Mouse (Mus musculus) midbrain, embryonic 10.5 days (tissue): ENCODE results near the gene Wdr18. TPM values are rescaled to one million over a fixed set of nuclear protein-coding genes. Genes with fewer than 3 reads are reported as not detected.
A peak's percentile ranks its signal among the peaks of the same experiment; 100 is the strongest.

Experiments
- DNase-seq: peaks from one replicate; pipeline ENCODE4 v3.0.0-alpha.2; 2017; ENCODE audit warnings: low spot score
- H3K27ac ChIP-seq: fragments of 300-500 bp; sonication (generic); replicated peaks from 2 replicates; pipeline ENCODE4 v1.5.1; 2016; ENCODE audit warnings: mild to moderate bottlenecking
- H3K27me3 ChIP-seq: fragments of 300-500 bp; sonication (generic); 2 replicates; pipeline ENCODE4 v1.6.1; 2016; ENCODE audit warnings: low read depth, mild to moderate bottlenecking; ENCODE audit not compliant: poor library complexity, severe bottlenecking
- H3K36me3 ChIP-seq: fragments of 300-500 bp; sonication (generic); 2 replicates; pipeline ENCODE4 v1.6.1; 2016; ENCODE audit warnings: mild to moderate bottlenecking, moderate library complexity
- H3K4me1 ChIP-seq: fragments of 300-500 bp; sonication (generic); 2 replicates; pipeline ENCODE4 v1.6.1; 2016
- H3K4me3 ChIP-seq: fragments of 300-500 bp; sonication (generic); 2 replicates; pipeline ENCODE4 v1.5.1; 2016; ENCODE audit warnings: mild to moderate bottlenecking, moderate library complexity
- H3K9me3 ChIP-seq: fragments of 300-500 bp; sonication (generic); replicated peaks from 2 replicates; pipeline ENCODE4 v1.6.1; 2016; ENCODE audit warnings: mild to moderate bottlenecking
- WGBS: fragments of 180-500 bp; shearing (Covaris S2); methylation state at CpG from one replicate; pipeline ENCODE4 v1.1.7; 2016; 5-methylcytosine and 5-hydroxymethylcytosine counted together
- polyA plus RNA-seq: library from polyadenylated mRNA; unstranded; fragments of >200 nt; fragmentation: Nextera tagmentation; extraction: Ambion mirVana; gene quantifications from 2 replicates; pipeline ENCODE4 v1.2.1, GENCODE M21; 2016

The Wdr18 gene
- polyA plus RNA-seq, 1 experiment from 2014 or later = 155 TPM

- H3K4me3 ChIP-seq = no peak overlapping the region
- H3K36me3 ChIP-seq = peaks cover 48% of the 10 kb centered on the region
- no peaks in the 10 kb centered on the region for H3K9me3 ChIP-seq
- H3K27ac ChIP-seq = no peak overlapping the region
- no peak for DNase-seq
- WGBS = 77% methylated on average over 7 of the region's 7 CpGs
- peaks cover 8% of the 10 kb centered on the region; the same call in 1 of the 2 replicates for H3K27me3 ChIP-seq
- H3K4me1 ChIP-seq = peaks cover 61% of the 10 kb centered on the region
These were observed 19.2 kb upstream of the Wdr18 start for GRCm38 (mm10) chr10:79940749-79941148.

GRCm38 (mm10) chr10:79942988-79943387, 17.0 kb upstream of the Wdr18 start:
- H3K27me3 ChIP-seq = no peaks in the 10 kb centered on the region

GRCm38 (mm10) chr10:79943471-79943901, 16.5 kb upstream of the Wdr18 start:
- WGBS = 87% methylated on average over 9 of the region's 9 CpGs

More at GRCm38 (mm10) chr10:79942988-79943387, 17.0 kb upstream of the Wdr18 start:
- H3K4me1 ChIP-seq = peaks cover 67% of the 10 kb centered on the region
- DNase-seq = no peak
- H3K27ac ChIP-seq = no peak overlapping the region
- WGBS = 80% methylated on average over 1 of the region's 1 CpGs
- H3K4me3 ChIP-seq = no peak overlapping the region
- peaks cover 35% of the 10 kb centered on the region for H3K36me3 ChIP-seq
- H3K9me3 ChIP-seq = no peaks in the 10 kb centered on the region

GRCm38 (mm10) chr10:79945507-79946234, 14.3 kb upstream of the Wdr18 start:
- no peaks in the 10 kb centered on the region for H3K9me3 ChIP-seq
- peak; percentile 52 for DNase-seq
- H3K4me3 ChIP-seq = peak overlapping the region; percentile 9
- no peaks in the 10 kb centered on the region for H3K27me3 ChIP-seq
- peak overlapping the region; percentile 86 for H3K27ac ChIP-seq
- 25% methylated on average over 16 of the region's 16 CpGs for WGBS
- peaks cover 54% of the 10 kb centered on the region for H3K4me1 ChIP-seq
- H3K36me3 ChIP-seq = peaks cover 48% of the 10 kb centered on the region

More at GRCm38 (mm10) chr10:79943471-79943901, 16.5 kb upstream of the Wdr18 start:
- peaks cover 65% of the 10 kb centered on the region for H3K4me1 ChIP-seq
- no peak for DNase-seq
- H3K27me3 ChIP-seq = no peaks in the 10 kb centered on the region
- no peak overlapping the region for H3K4me3 ChIP-seq
- peak overlapping the region; percentile 34 for H3K27ac ChIP-seq
- H3K9me3 ChIP-seq = no peaks in the 10 kb centered on the region
- H3K36me3 ChIP-seq = peaks cover 33% of the 10 kb centered on the region

- Histone ChIP-seq H3K9me3 (no peaks in the 10 kb centered on the region), H3K36me3 (peaks cover 48% of the 10 kb centered on the region), H3K4me1 (peaks cover 51% of the 10 kb centered on the region), H3K27ac (peak overlapping the region; percentile 86), H3K27me3 (no peaks in the 10 kb centered on the region), H3K4me3 (peak overlapping the region; percentile 9)
- DNase-seq = peak; percentile 49
- WGBS = 11% methylated on average over 7 of the region's 7 CpGs
These were observed 13.1 kb upstream of the Wdr18 start for GRCm38 (mm10) chr10:79946752-79947322.

GRCm38 (mm10) chr10:79947502-79947901, 12.4 kb upstream of the Wdr18 start:
- DNase-seq = no peak
- Histone ChIP-seq H3K4me1 (peaks cover 51% of the 10 kb centered on the region), H3K36me3 (peaks cover 44% of the 10 kb centered on the region), H3K27ac (peak overlapping the region; percentile 86), H3K27me3 (no peaks in the 10 kb centered on the region), H3K4me3 (peak overlapping the region; percentile 9; the same call in 1 of the 2 replicates), H3K9me3 (no peaks in the 10 kb centered on the region)
- 81% methylated on average over 6 of the region's 6 CpGs for WGBS

- no peak for DNase-seq
- no peaks in the 10 kb centered on the region for H3K9me3 ChIP-seq
- no peak overlapping the region for H3K27ac ChIP-seq
- WGBS = 93% methylated on average over 4 of the region's 4 CpGs
- peaks cover 58% of the 10 kb centered on the region for H3K36me3 ChIP-seq
- peaks cover 35% of the 10 kb centered on the region for H3K4me1 ChIP-seq
- H3K27me3 ChIP-seq = 0 out of 2 replicates have a peak, but pooled peaks cover under 1% of the 10 kb centered on the region
- no peak overlapping the region for H3K4me3 ChIP-seq
These were observed 10.1 kb upstream of the Wdr18 start for GRCm38 (mm10) chr10:79949873-79950272.

- Histone ChIP-seq H3K4me1 (peaks cover 34% of the 10 kb centered on the region), H3K4me3 (no peak overlapping the region), H3K36me3 (peaks cover 58% of the 10 kb centered on the region), H3K27ac (no peak overlapping the region), H3K9me3 (no peaks in the 10 kb centered on the region), H3K27me3 (peaks cover 8% of the 10 kb centered on the region; the same call in 1 of the 2 replicates)
- no peak for DNase-seq
- WGBS = 86% methylated on average over 18 of the region's 18 CpGs
These were observed 9.3 kb upstream of the Wdr18 start for GRCm38 (mm10) chr10:79950661-79951060.

- WGBS = 87% methylated on average over 6 of the region's 6 CpGs
These were observed 6.0 kb upstream of the Wdr18 start for GRCm38 (mm10) chr10:79953946-79954345.

GRCm38 (mm10) chr10:79955691-79956090, 4.3 kb upstream of the Wdr18 start:
- peaks cover 39% of the 10 kb centered on the region for H3K4me1 ChIP-seq
- no peaks in the 10 kb centered on the region for H3K9me3 ChIP-seq
- H3K27ac ChIP-seq = peak overlapping the region; percentile 24; the same call in 1 of the 2 replicates
- no peak for DNase-seq
- peaks cover 15% of the 10 kb centered on the region; the same call in 1 of the 2 replicates for H3K27me3 ChIP-seq
- no peak overlapping the region for H3K4me3 ChIP-seq
- whole genome bisulfite sequencing = 73% methylated on average over 9 of the region's 9 CpGs
- peaks cover 27% of the 10 kb centered on the region for H3K36me3 ChIP-seq

More at GRCm38 (mm10) chr10:79953946-79954345, 6.0 kb upstream of the Wdr18 start:
- no peak for DNase-seq
- H3K27ac ChIP-seq = no peak overlapping the region
- peaks cover 32% of the 10 kb centered on the region for H3K4me1 ChIP-seq
- H3K4me3 ChIP-seq = no peak overlapping the region
- H3K36me3 ChIP-seq = peaks cover 44% of the 10 kb centered on the region
- peaks cover 15% of the 10 kb centered on the region; the same call in 1 of the 2 replicates for H3K27me3 ChIP-seq
- H3K9me3 ChIP-seq = no peaks in the 10 kb centered on the region

- peaks cover 46% of the 10 kb centered on the region for H3K4me1 ChIP-seq
- H3K27me3 ChIP-seq = peaks cover 15% of the 10 kb centered on the region; the same call in 1 of the 2 replicates
- peaks cover 23% of the 10 kb centered on the region for H3K36me3 ChIP-seq
- peak overlapping the region; percentile 24 for H3K27ac ChIP-seq
- no peaks in the 10 kb centered on the region for H3K9me3 ChIP-seq
- 23% methylated on average over 4 of the region's 4 CpGs for WGBS
- no peak for DNase-seq
- no peak overlapping the region for H3K4me3 ChIP-seq
These were observed 3.3 kb upstream of the Wdr18 start for GRCm38 (mm10) chr10:79956643-79957154.

GRCm38 (mm10) chr10:79958140-79958816, 1.7 kb upstream of the Wdr18 start:
- 15% methylated on average over 21 of the region's 21 CpGs for WGBS
- DNase-seq = peak; percentile 83
- peak overlapping the region; percentile 65 for H3K27ac ChIP-seq
- H3K9me3 ChIP-seq = no peaks in the 10 kb centered on the region
- H3K36me3 ChIP-seq = peaks cover 28% of the 10 kb centered on the region
- H3K4me3 ChIP-seq = peak overlapping the region; percentile 29
- H3K4me1 ChIP-seq = peaks cover 46% of the 10 kb centered on the region
- H3K27me3 ChIP-seq = peaks cover 15% of the 10 kb centered on the region; the same call in 1 of the 2 replicates
